Mouse (Mus musculus) limb, embryonic 15.5 days (tissue): Measurements from ENCODE around the gene Cntrl. TPM values are rescaled to one million over a fixed set of nuclear protein-coding genes. Genes with fewer than 3 reads are reported as not detected.

Experiments used
- polyA plus RNA-seq: library from polyadenylated mRNA; unstranded; fragments of >200 nt; fragmentation: Nextera tagmentation; extraction: Ambion mirVana; gene quantifications from 2 replicates; pipeline ENCODE4 v1.2.1, GENCODE M21; 2015

Cntrl gene
- polyA plus RNA-seq, 1 experiment from 2014 or later = 20.3 TPM

Other genes starting within 250 kb of the Cntrl start
- 0.18 TPM in 1 of 2 replicates, not detected in the other for gene Cutal, start 235.1 kb upstream of the Cntrl start, polyA plus RNA-seq
- gene Psmd5, start 234.5 kb upstream of the Cntrl start, polyA plus RNA-seq = 87.2 and 98.0 TPM in 2 replicates
- gene Phf19, start 195.5 kb upstream of the Cntrl start, polyA plus RNA-seq = 7.3 TPM in 2 replicates
- gene Traf1, start 147.7 kb upstream of the Cntrl start, polyA plus RNA-seq = 4.4 and 5.1 TPM in 2 replicates
- gene Hc, start 48.1 kb upstream of the Cntrl start, polyA plus RNA-seq = 0.20 and 0.32 TPM in 2 replicates
- gene AI182371, start 7.9 kb upstream of the Cntrl start, polyA plus RNA-seq = 0.24 and 0.68 TPM in 2 replicates
- gene Rab14, start 91.6 kb downstream of the Cntrl start, polyA plus RNA-seq = 341 and 342 TPM in 2 replicates
- 288 and 360 TPM in 2 replicates for gene Gsn, start 146.9 kb downstream of the Cntrl start, polyA plus RNA-seq
- 22.2 and 25.7 TPM in 2 replicates for gene Stom, start 227.5 kb downstream of the Cntrl start, polyA plus RNA-seq